Mouse (Mus musculus): ENCODE data around the gene Hoxa3. TPM values are rescaled to one million over a fixed set of nuclear protein-coding genes. Genes with fewer than 3 reads are reported as not detected.

Hoxa3 gene
- polyA plus RNA-seq, 1 experiment: 3.5 TPM

- Histone ChIP-seq H3K4me3 (ENCODE audit: control insufficient read depth, insufficient read depth, low read length) (no peak overlapping the region), H3K36me3 (ENCODE audit: control insufficient read depth, insufficient read depth, low read length) (no peaks in the 10 kb centered on the region), H3K4me1 (replicated peaks; ENCODE audit: control insufficient read depth, insufficient read depth, low read length) (no peaks in the 10 kb centered on the region), H3K27ac (ENCODE audit: control insufficient read depth, insufficient read depth, low read length) (no peak overlapping the region), H3K27me3 (ENCODE audit: control insufficient read depth, insufficient read depth, low read length) (no peaks in the 10 kb centered on the region; the same call in 1 of the 2 replicates)
- 98% methylated on average over 1 of the region's 1 CpGs for WGBS
- no peak for DNase-seq
- TF ChIP-seq POLR2A (IDR thresholded peaks at IDR 0.05; ENCODE audit: control insufficient read depth, extremely low read depth, insufficient read depth, low read length, poor library complexity) (no peak), CTCF (IDR thresholded peaks at IDR 0.05; ENCODE audit: borderline replicate concordance, control insufficient read depth, extremely low read depth, insufficient read depth, low read length, poor library complexity) (no peak)
Measured at GRCm38 (mm10) chr6:52186500-52186899, 26.6 kb downstream of the Hoxa3 start.

- H3K27me3 ChIP-seq (ENCODE audit: control insufficient read depth, insufficient read depth, low read length): no peaks in the 10 kb centered on the region; the same call in 1 of the 2 replicates
Measured at GRCm38 (mm10) chr6:52185834-52186233, 27.3 kb downstream of the Hoxa3 start.

GRCm38 (mm10) chr6:52185222-52185621 lies 27.9 kb downstream of the Hoxa3 start:
- no peaks in the 10 kb centered on the region for H3K36me3 ChIP-seq (ENCODE audit: control insufficient read depth, insufficient read depth, low read length)
- H3K27ac ChIP-seq (ENCODE audit: control insufficient read depth, insufficient read depth, low read length): no peak overlapping the region
- no peaks in the 10 kb centered on the region; the same call in 1 of the 2 replicates for H3K27me3 ChIP-seq (ENCODE audit: control insufficient read depth, insufficient read depth, low read length)
- no peaks in the 10 kb centered on the region for H3K4me1 ChIP-seq (replicated peaks; ENCODE audit: control insufficient read depth, insufficient read depth, low read length)
- TF ChIP-seq CTCF (IDR thresholded peaks at IDR 0.05; ENCODE audit: borderline replicate concordance, control insufficient read depth, extremely low read depth, insufficient read depth, low read length, poor library complexity) (no peak), POLR2A (IDR thresholded peaks at IDR 0.05; ENCODE audit: control insufficient read depth, extremely low read depth, insufficient read depth, low read length, poor library complexity) (no peak)
- no peak overlapping the region for H3K4me3 ChIP-seq (ENCODE audit: control insufficient read depth, insufficient read depth, low read length)
- DNase-seq: no peak
- WGBS: 92% methylated on average over 19 of the region's 19 CpGs

More at GRCm38 (mm10) chr6:52185834-52186233, 27.3 kb downstream of the Hoxa3 start:
- no peak for TF ChIP-seq CTCF (IDR thresholded peaks at IDR 0.05; ENCODE audit: borderline replicate concordance, control insufficient read depth, extremely low read depth, insufficient read depth, low read length, poor library complexity)
- Histone ChIP-seq H3K27ac (ENCODE audit: control insufficient read depth, insufficient read depth, low read length) (no peak overlapping the region), H3K36me3 (ENCODE audit: control insufficient read depth, insufficient read depth, low read length) (no peaks in the 10 kb centered on the region), H3K4me3 (ENCODE audit: control insufficient read depth, insufficient read depth, low read length) (no peak overlapping the region), H3K4me1 (replicated peaks; ENCODE audit: control insufficient read depth, insufficient read depth, low read length) (no peaks in the 10 kb centered on the region)
- no peak for DNase-seq
- 91% methylated on average over 3 of the region's 3 CpGs for WGBS

- Histone ChIP-seq H3K27ac (ENCODE audit: control insufficient read depth, insufficient read depth, low read length) (no peak overlapping the region), H3K27me3 (ENCODE audit: control insufficient read depth, insufficient read depth, low read length) (no peaks in the 10 kb centered on the region), H3K36me3 (ENCODE audit: control insufficient read depth, insufficient read depth, low read length) (no peaks in the 10 kb centered on the region), H3K4me1 (replicated peaks; ENCODE audit: control insufficient read depth, insufficient read depth, low read length) (no peaks in the 10 kb centered on the region), H3K4me3 (ENCODE audit: control insufficient read depth, insufficient read depth, low read length) (no peak overlapping the region)
- 88% methylated on average over 6 of the region's 6 CpGs for WGBS
- DNase-seq: no peak
- no peak for TF ChIP-seq CTCF (IDR thresholded peaks at IDR 0.05; ENCODE audit: borderline replicate concordance, control insufficient read depth, extremely low read depth, insufficient read depth, low read length, poor library complexity)
- TF ChIP-seq POLR2A (IDR thresholded peaks at IDR 0.05; ENCODE audit: control insufficient read depth, extremely low read depth, insufficient read depth, low read length, poor library complexity): no peak
Measured at GRCm38 (mm10) chr6:52184668-52185067, 28.5 kb downstream of the Hoxa3 start.

- no peak overlapping the region for H3K27ac ChIP-seq (ENCODE audit: control insufficient read depth, insufficient read depth, low read length)
- H3K4me3 ChIP-seq (ENCODE audit: control insufficient read depth, insufficient read depth, low read length): no peak overlapping the region
- 94% methylated on average over 10 of the region's 10 CpGs for WGBS
- no peaks in the 10 kb centered on the region for H3K36me3 ChIP-seq (ENCODE audit: control insufficient read depth, insufficient read depth, low read length)
- no peaks in the 10 kb centered on the region for H3K27me3 ChIP-seq (ENCODE audit: control insufficient read depth, insufficient read depth, low read length)
- no peak for DNase-seq
- no peak for TF ChIP-seq POLR2A (IDR thresholded peaks at IDR 0.05; ENCODE audit: control insufficient read depth, extremely low read depth, insufficient read depth, low read length, poor library complexity)
- no peak for TF ChIP-seq CTCF (IDR thresholded peaks at IDR 0.05; ENCODE audit: borderline replicate concordance, control insufficient read depth, extremely low read depth, insufficient read depth, low read length, poor library complexity)
- H3K4me1 ChIP-seq (replicated peaks; ENCODE audit: control insufficient read depth, insufficient read depth, low read length): no peaks in the 10 kb centered on the region
Measured at GRCm38 (mm10) chr6:52183311-52184080, 29.6 kb downstream of the Hoxa3 start.

- 97% methylated on average over 1 of the region's 1 CpGs for WGBS
- no peak for DNase-seq
Measured at GRCm38 (mm10) chr6:52182793-52183192, 30.3 kb downstream of the Hoxa3 start.

More at GRCm38 (mm10) chr6:52182793-52183192, 30.3 kb downstream of the Hoxa3 start:
- no peaks in the 10 kb centered on the region for H3K4me1 ChIP-seq (replicated peaks; ENCODE audit: control insufficient read depth, insufficient read depth, low read length)
- H3K27me3 ChIP-seq (ENCODE audit: control insufficient read depth, insufficient read depth, low read length): no peaks in the 10 kb centered on the region
- H3K36me3 ChIP-seq (ENCODE audit: control insufficient read depth, insufficient read depth, low read length): no peaks in the 10 kb centered on the region
- no peak overlapping the region for H3K27ac ChIP-seq (ENCODE audit: control insufficient read depth, insufficient read depth, low read length)
- H3K4me3 ChIP-seq (ENCODE audit: control insufficient read depth, insufficient read depth, low read length): no peak overlapping the region
- no peak for TF ChIP-seq CTCF (IDR thresholded peaks at IDR 0.05; ENCODE audit: borderline replicate concordance, control insufficient read depth, extremely low read depth, insufficient read depth, low read length, poor library complexity)
- no peak for TF ChIP-seq POLR2A (IDR thresholded peaks at IDR 0.05; ENCODE audit: control insufficient read depth, extremely low read depth, insufficient read depth, low read length, poor library complexity)
